Mouse (Mus musculus) small intestine, adult 2 months (tissue): ENCODE measurements around the gene Gm4869. TPM values are rescaled to one million over a fixed set of nuclear protein-coding genes. Genes with fewer than 3 reads are reported as not detected.
A peak's percentile ranks its signal among the peaks of the same experiment; 100 is the strongest.
"Not testable (repeated sequence)": the region's sequence is repeated elsewhere in the genome, so short reads cannot be mapped to it uniquely, and the experiment has no call there.

Experiments
- H3K27ac ChIP-seq: fragments of 200-500 bp; 2 replicates; pipeline ENCODE4 v1.5.1; 2012; ENCODE audit warnings: low read depth, low read length, control low read depth, inconsistent platforms; ENCODE audit not compliant: insufficient read depth
- H3K27me3 ChIP-seq: fragments of 200-500 bp; 2 replicates; pipeline ENCODE4 v1.6.1; 2012; ENCODE audit warnings: mild to moderate bottlenecking, moderate library complexity, low read length, inconsistent platforms; ENCODE audit not compliant: control insufficient read depth, insufficient read depth
- H3K36me3 ChIP-seq: fragments of 200-500 bp; 2 replicates; pipeline ENCODE4 v1.6.1; 2012; ENCODE audit warnings: mild to moderate bottlenecking, low read length, control low read depth, inconsistent platforms; ENCODE audit not compliant: control insufficient read depth, insufficient read depth
- H3K4me1 ChIP-seq: fragments of 200-500 bp; 2 replicates; pipeline ENCODE4 v1.6.1; 2012; ENCODE audit warnings: low read length, inconsistent platforms, mixed read lengths; ENCODE audit not compliant: control insufficient read depth, insufficient read depth, insufficient read length
- H3K4me3 ChIP-seq: fragments of 200-500 bp; 2 replicates; pipeline ENCODE4 v1.5.1; 2012; ENCODE audit warnings: low read depth, mild to moderate bottlenecking, control low read depth, inconsistent platforms, low read length, moderate library complexity
- CTCF ChIP-seq: fragments of 200-500 bp; IDR thresholded peaks from 2 replicates; pipeline ENCODE4 v1.5.1; 2012; ENCODE audit warnings: low read depth, mild to moderate bottlenecking, control low read depth, inconsistent platforms, low read length, moderate library complexity, mixed read lengths; ENCODE audit not compliant: insufficient replicate concordance, insufficient read length; ENCODE audit errors: extremely low read depth
- POLR2A ChIP-seq: fragments of 200-500 bp; IDR thresholded peaks from 2 replicates; pipeline ENCODE4 v1.6.1; 2012; ENCODE audit warnings: low read depth, mild to moderate bottlenecking, control low read depth, inconsistent platforms, low read length, moderate library complexity
- WGBS: fragments of 180-500 bp; shearing (Covaris S2); methylation state at CpG from one replicate; pipeline ENCODE4 v1.1.7; 2018; 5-methylcytosine and 5-hydroxymethylcytosine counted together
- polyA plus RNA-seq: library from polyadenylated mRNA; depleted of rRNA; stranded (reverse); fragments of >200 nt; gene quantifications from 2 replicates; pipeline ENCODE4 v1.2.3, GENCODE M21; 2012

The Gm4869 gene
- polyA plus RNA-seq, 1 experiment: not detected

GRCm38 (mm10) chr5:140472336-140472735 lies 26.9 kb downstream of the Gm4869 start:
- H3K36me3 ChIP-seq: no peaks in the 10 kb centered on the region
- H3K27me3 ChIP-seq: no peaks in the 10 kb centered on the region
- no peaks in the 10 kb centered on the region for H3K4me1 ChIP-seq
- TF ChIP-seq POLR2A: no peak
- TF ChIP-seq CTCF: peak; percentile 34; the same call in 1 of the 2 replicates
- 79% methylated on average over 3 of the region's 3 CpGs for WGBS
- no peak overlapping the region for H3K4me3 ChIP-seq
- no peak overlapping the region for H3K27ac ChIP-seq

- Histone ChIP-seq H3K27me3 (no peaks in the 10 kb centered on the region), H3K36me3 (no peaks in the 10 kb centered on the region), H3K27ac (no peak overlapping the region), H3K4me1 (no peaks in the 10 kb centered on the region), H3K4me3 (no peak overlapping the region)
- TF ChIP-seq CTCF (no peak), POLR2A (no peak)
- WGBS: 55% methylated on average over 4 of the region's 4 CpGs
Measured at GRCm38 (mm10) chr5:140481458-140481857, 36.0 kb downstream of the Gm4869 start.

GRCm38 (mm10) chr5:140491142-140491541 lies 45.7 kb downstream of the Gm4869 start:
- Histone ChIP-seq H3K27ac (no peak overlapping the region), H3K4me1 (peaks cover 2% of the 10 kb centered on the region; the same call in 1 of the 2 replicates), H3K4me3 (no peak overlapping the region), H3K36me3 (no peaks in the 10 kb centered on the region), H3K27me3 (no peaks in the 10 kb centered on the region)
- WGBS: 75% methylated on average over 6 of the region's 6 CpGs
- TF ChIP-seq POLR2A (no peak), CTCF (no peak)

GRCm38 (mm10) chr5:140492684-140493233 lies 47.3 kb downstream of the Gm4869 start:
- 20% methylated on average over 11 of the region's 11 CpGs for WGBS
- TF ChIP-seq POLR2A (no peak), CTCF (no peak)
- Histone ChIP-seq H3K36me3 (no peaks in the 10 kb centered on the region), H3K27me3 (no peaks in the 10 kb centered on the region), H3K4me3 (no peak overlapping the region), H3K4me1 (peaks cover 2% of the 10 kb centered on the region; the same call in 1 of the 2 replicates), H3K27ac (no peak overlapping the region)

- 73% methylated on average over 6 of the region's 6 CpGs for WGBS
Measured at GRCm38 (mm10) chr5:140498176-140498575, 52.7 kb downstream of the Gm4869 start.

GRCm38 (mm10) chr5:140500736-140501135 lies 55.3 kb downstream of the Gm4869 start:
- Histone ChIP-seq H3K4me3 (no peak overlapping the region), H3K36me3 (no peaks in the 10 kb centered on the region), H3K27ac (no peak overlapping the region), H3K4me1 (peaks cover 14% of the 10 kb centered on the region; the same call in 1 of the 2 replicates), H3K27me3 (no peaks in the 10 kb centered on the region)
- 64% methylated on average over 6 of the region's 6 CpGs for WGBS
- no peak for TF ChIP-seq CTCF
- TF ChIP-seq POLR2A: no peak

More at GRCm38 (mm10) chr5:140498176-140498575, 52.7 kb downstream of the Gm4869 start:
- Histone ChIP-seq H3K36me3 (no peaks in the 10 kb centered on the region), H3K27me3 (no peaks in the 10 kb centered on the region), H3K4me1 (peaks cover 4% of the 10 kb centered on the region; the same call in 1 of the 2 replicates), H3K27ac (no peak overlapping the region), H3K4me3 (no peak overlapping the region)
- TF ChIP-seq CTCF (no peak), POLR2A (no peak)

- WGBS: 23% methylated on average over 14 of the region's 14 CpGs
- no peaks in the 10 kb centered on the region for H3K36me3 ChIP-seq
- TF ChIP-seq CTCF (no peak), POLR2A (no peak)
- H3K27me3 ChIP-seq: no peaks in the 10 kb centered on the region
- H3K27ac ChIP-seq: no peak overlapping the region
- peaks cover 15% of the 10 kb centered on the region; the same call in 1 of the 2 replicates for H3K4me1 ChIP-seq
- H3K4me3 ChIP-seq: peak overlapping the region; percentile 31
Measured at GRCm38 (mm10) chr5:140501982-140502836, 56.8 kb downstream of the Gm4869 start.

- not testable (repeated sequence) for H3K36me3 ChIP-seq, H3K27ac ChIP-seq, H3K27me3 ChIP-seq
- H3K4me3 ChIP-seq: peak overlapping the region; percentile 33
- peaks cover 15% of the 10 kb centered on the region; the same call in 1 of the 2 replicates for H3K4me1 ChIP-seq
- WGBS: under 1% methylated on average over 12 of the region's 12 CpGs
Measured at GRCm38 (mm10) chr5:140502925-140503324, 57.5 kb downstream of the Gm4869 start.
